Mouse (Mus musculus): ENCODE results near the gene Iffo2. TPM values are rescaled to one million over a fixed set of nuclear protein-coding genes. Genes with fewer than 3 reads are reported as not detected.
A peak's percentile ranks its signal among the peaks of the same experiment; 100 is the strongest.

Iffo2 gene
- polyA plus RNA-seq, 1 experiment from 2014 or later = 3.4 TPM

DNA sequence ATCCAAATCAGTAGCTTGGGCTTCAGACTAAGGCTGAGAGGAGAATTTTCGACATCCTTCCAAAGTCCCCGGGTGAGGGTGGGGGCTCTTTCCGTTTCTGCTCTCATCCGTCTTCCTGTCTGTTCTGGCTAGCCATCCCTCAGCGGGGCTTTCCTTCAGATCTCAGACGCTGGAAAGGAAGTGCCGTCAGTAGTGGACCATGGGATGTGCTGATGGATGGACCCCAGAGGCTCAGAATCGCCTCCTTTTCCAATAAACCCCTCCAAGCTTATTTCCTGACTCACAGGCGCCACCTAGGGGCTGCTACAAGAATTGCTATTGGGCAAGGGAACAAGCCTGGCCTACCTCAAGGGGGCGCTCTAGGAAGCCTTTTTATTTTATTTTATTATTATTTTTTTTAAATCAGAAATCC, 81.2 kb downstream of the Iffo2 start:
- Histone ChIP-seq H3K4me2 (replicated peaks; ENCODE audit: low read depth) (no peak overlapping the region; the same call in 1 of the 2 replicates), H3K27me3 (replicated peaks; ENCODE audit: control insufficient read depth, insufficient read depth, low read length) (no peaks in the 10 kb centered on the region), H3K36me3 (ENCODE audit: control insufficient read depth, insufficient read depth) (peaks cover 38% of the 10 kb centered on the region), H3K27ac (ENCODE audit: low read depth, low read length) (no peak overlapping the region), H3K4me1 (replicated peaks; ENCODE audit: control insufficient read depth, insufficient read depth, low read length) (no peaks in the 10 kb centered on the region; the same call in 1 of the 2 replicates), H3K9ac (ENCODE audit: low read depth, low read length) (no peak overlapping the region), H3K9me3 (ENCODE audit: control insufficient read depth) (no peaks in the 10 kb centered on the region), H3K4me3 (ENCODE audit: low read depth, low read length) (no peak overlapping the region)
- ATAC-seq = no peak
- WGBS = 19% methylated on average over 10 of the region's 10 CpGs
- TF ChIP-seq CTCF (IDR thresholded peaks at IDR 0.05; ENCODE audit: low read depth) = peak; percentile 93

GRCm38 (mm10) chr4:139614524-139615260, 84.3 kb downstream of the Iffo2 start:
- Histone ChIP-seq H3K4me1 (replicated peaks; ENCODE audit: control insufficient read depth, insufficient read depth, low read length) (no peaks in the 10 kb centered on the region; the same call in 1 of the 2 replicates), H3K4me2 (replicated peaks; ENCODE audit: low read depth) (no peak overlapping the region)
- TF ChIP-seq CTCF (IDR thresholded peaks at IDR 0.05; ENCODE audit: low read depth) = peak; percentile 35; the same call in 1 of the 2 replicates

DNA sequence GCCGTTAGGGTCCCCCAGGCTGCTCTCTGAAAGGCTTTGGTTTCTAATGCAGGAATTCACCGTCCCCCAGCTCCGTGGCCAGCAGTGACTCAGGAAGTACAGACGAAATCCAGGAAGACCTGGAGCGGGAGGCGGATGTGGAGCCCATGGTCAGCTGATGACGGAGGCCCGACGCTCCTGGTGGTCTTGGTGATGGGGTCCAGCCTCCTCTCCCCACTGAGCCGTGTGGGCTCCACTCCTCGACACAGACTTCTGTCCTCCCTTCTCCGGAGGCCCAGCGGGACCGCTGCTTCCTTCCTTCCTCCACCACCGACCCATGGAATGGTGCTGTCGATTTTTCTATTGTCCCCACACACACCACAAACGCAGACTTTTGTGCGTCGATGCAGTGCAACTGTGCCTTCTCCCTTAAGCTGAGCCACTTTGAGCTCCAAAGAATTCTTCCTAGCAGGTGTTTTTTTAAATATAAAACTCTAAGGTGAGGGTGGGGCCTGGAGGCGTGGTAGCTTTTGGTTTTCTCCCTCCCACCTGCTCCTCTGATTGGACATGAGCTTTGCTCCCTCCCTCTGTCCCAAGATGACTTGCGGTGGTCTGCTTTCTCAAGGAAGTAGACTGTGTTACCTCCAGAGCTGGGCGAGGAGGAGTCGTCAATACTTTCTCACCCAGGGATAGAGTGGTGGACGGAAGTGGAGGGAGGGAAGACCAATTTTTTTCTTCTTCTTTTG, 86.1 kb downstream of the Iffo2 start:
- Histone ChIP-seq H3K9ac (ENCODE audit: low read depth, low read length) (peak overlapping the region; percentile 53), H3K9me3 (ENCODE audit: control insufficient read depth) (no peaks in the 10 kb centered on the region), H3K4me2 (replicated peaks; ENCODE audit: low read depth) (peak overlapping the region; percentile 66), H3K27ac (ENCODE audit: low read depth, low read length) (peak overlapping the region; percentile 52), H3K27me3 (replicated peaks; ENCODE audit: control insufficient read depth, insufficient read depth, low read length) (peaks cover 6% of the 10 kb centered on the region; the same call in 1 of the 2 replicates), H3K36me3 (ENCODE audit: control insufficient read depth, insufficient read depth) (peaks cover 36% of the 10 kb centered on the region), H3K4me3 (ENCODE audit: low read depth, low read length) (peak overlapping the region; percentile 45), H3K4me1 (replicated peaks; ENCODE audit: control insufficient read depth, insufficient read depth, low read length) (no peaks in the 10 kb centered on the region; the same call in 1 of the 2 replicates)
- peak; percentile 79 for ATAC-seq
- no peak for TF ChIP-seq CTCF (IDR thresholded peaks at IDR 0.05; ENCODE audit: low read depth)
- WGBS = 22% methylated on average over 23 of the region's 24 CpGs

More at GRCm38 (mm10) chr4:139614524-139615260, 84.3 kb downstream of the Iffo2 start:
- H3K27ac ChIP-seq (ENCODE audit: low read depth, low read length) = no peak overlapping the region
- H3K36me3 ChIP-seq (ENCODE audit: control insufficient read depth, insufficient read depth) = peaks cover 36% of the 10 kb centered on the region
- no peak overlapping the region for H3K4me3 ChIP-seq (ENCODE audit: low read depth, low read length)
- 86% methylated on average over 21 of the region's 21 CpGs for WGBS
- no peak overlapping the region for H3K9ac ChIP-seq (ENCODE audit: low read depth, low read length)
- no peak for ATAC-seq
- H3K27me3 ChIP-seq (replicated peaks; ENCODE audit: control insufficient read depth, insufficient read depth, low read length) = no peaks in the 10 kb centered on the region
- no peaks in the 10 kb centered on the region for H3K9me3 ChIP-seq (ENCODE audit: control insufficient read depth)

DNA sequence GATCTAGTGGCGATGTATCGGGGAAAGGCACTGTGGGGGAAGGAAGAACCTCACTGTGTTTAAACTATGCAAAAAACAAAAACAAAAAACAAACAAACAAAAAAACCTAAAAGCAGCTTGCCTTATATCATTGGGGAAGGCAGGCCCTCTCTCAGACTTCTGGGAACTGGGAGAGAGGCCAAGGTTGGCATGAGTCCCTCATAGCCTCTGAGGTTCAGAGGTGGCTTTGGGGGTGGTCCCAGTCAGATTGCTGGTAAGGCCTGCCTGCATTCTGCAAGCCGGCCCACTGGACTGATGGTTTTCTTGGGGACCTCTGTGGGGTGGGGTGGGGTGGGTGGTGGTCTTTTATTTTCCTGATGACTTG, 86.6 kb downstream of the Iffo2 start:
- no peak for TF ChIP-seq CTCF (IDR thresholded peaks at IDR 0.05; ENCODE audit: low read depth)
- Histone ChIP-seq H3K4me3 (ENCODE audit: low read depth, low read length) (no peak overlapping the region), H3K4me2 (replicated peaks; ENCODE audit: low read depth) (peak overlapping the region; percentile 66), H3K36me3 (ENCODE audit: control insufficient read depth, insufficient read depth) (peaks cover 36% of the 10 kb centered on the region), H3K9ac (ENCODE audit: low read depth, low read length) (no peak overlapping the region), H3K27me3 (replicated peaks; ENCODE audit: control insufficient read depth, insufficient read depth, low read length) (peaks cover 9% of the 10 kb centered on the region; the same call in 1 of the 2 replicates), H3K27ac (ENCODE audit: low read depth, low read length) (no peak overlapping the region; the same call in 1 of the 2 replicates), H3K4me1 (replicated peaks; ENCODE audit: control insufficient read depth, insufficient read depth, low read length) (no peaks in the 10 kb centered on the region; the same call in 1 of the 2 replicates), H3K9me3 (ENCODE audit: control insufficient read depth) (no peaks in the 10 kb centered on the region)
- ATAC-seq = no peak
- 48% methylated on average over 3 of the region's 3 CpGs for WGBS

DNA sequence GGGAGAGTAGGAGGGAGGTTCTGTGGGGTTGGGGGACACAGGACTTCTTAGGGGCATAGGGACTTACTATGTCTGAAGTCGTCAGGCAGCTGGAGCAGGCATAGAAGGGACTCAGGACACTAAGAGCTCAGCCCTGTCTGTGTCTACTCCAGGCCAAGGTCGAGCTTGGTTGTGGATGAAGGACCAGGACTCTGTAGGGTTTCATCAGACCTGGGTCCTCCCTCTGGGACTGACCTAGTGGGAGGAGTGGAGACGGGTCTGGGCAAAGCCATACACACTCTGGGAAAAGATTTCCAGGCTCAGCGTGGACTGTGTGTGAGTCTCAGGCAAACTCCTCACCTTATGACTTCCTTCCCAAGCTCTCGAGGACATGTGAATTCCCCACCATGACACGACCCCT, 89.4 kb downstream of the Iffo2 start:
- H3K4me3 ChIP-seq (ENCODE audit: low read depth, low read length) = no peak overlapping the region
- H3K4me2 ChIP-seq (replicated peaks; ENCODE audit: low read depth) = no peak overlapping the region
- no peak overlapping the region for H3K9ac ChIP-seq (ENCODE audit: low read depth, low read length)
- no peaks in the 10 kb centered on the region; the same call in 1 of the 2 replicates for H3K4me1 ChIP-seq (replicated peaks; ENCODE audit: control insufficient read depth, insufficient read depth, low read length)
- 79% methylated on average over 6 of the region's 6 CpGs for WGBS
- peaks cover 14% of the 10 kb centered on the region; the same call in 1 of the 2 replicates for H3K36me3 ChIP-seq (ENCODE audit: control insufficient read depth, insufficient read depth)
- H3K27ac ChIP-seq (ENCODE audit: low read depth, low read length) = no peak overlapping the region
- no peak for ATAC-seq
- H3K9me3 ChIP-seq (ENCODE audit: control insufficient read depth) = no peaks in the 10 kb centered on the region
- H3K27me3 ChIP-seq (replicated peaks; ENCODE audit: control insufficient read depth, insufficient read depth, low read length) = peaks cover 26% of the 10 kb centered on the region
- no peak for TF ChIP-seq CTCF (IDR thresholded peaks at IDR 0.05; ENCODE audit: low read depth)
